Mouse (Mus musculus) bone marrow macrophage, adult 2 months (primary cell): ENCODE data around the gene Dennd1b.

ENCODE experiments used
- CTCF ChIP-seq: IDR thresholded peaks from 2 replicates; pipeline ENCODE4 v1.5.1; 2012; ENCODE audit warnings: low read depth, mild to moderate bottlenecking, low read length, moderate library complexity
- POLR2A ChIP-seq: IDR thresholded peaks from 2 replicates; pipeline ENCODE4 v1.6.1; 2012; ENCODE audit warnings: mild to moderate bottlenecking, low read depth, low read length, borderline replicate concordance

GRCm38 (mm10) chr1:139092144-139092543, 128.9 kb downstream of the Dennd1b start:
- TF ChIP-seq POLR2A (no peak), CTCF (no peak)
